Mouse (Mus musculus) T-helper 2 cell (primary cell): ENCODE measurements around the gene Rlbp1.

Source experiments
- in situ Hi-C: fragments of 300-600 bp; cut with MboI, MseI; formaldehyde crosslinking; loops from one replicate; pipeline ENCODE4 v1.15.1; 2025; ENCODE audit warnings: high pct_unique_total_duplicates

Rlbp1 gene

DNA sequence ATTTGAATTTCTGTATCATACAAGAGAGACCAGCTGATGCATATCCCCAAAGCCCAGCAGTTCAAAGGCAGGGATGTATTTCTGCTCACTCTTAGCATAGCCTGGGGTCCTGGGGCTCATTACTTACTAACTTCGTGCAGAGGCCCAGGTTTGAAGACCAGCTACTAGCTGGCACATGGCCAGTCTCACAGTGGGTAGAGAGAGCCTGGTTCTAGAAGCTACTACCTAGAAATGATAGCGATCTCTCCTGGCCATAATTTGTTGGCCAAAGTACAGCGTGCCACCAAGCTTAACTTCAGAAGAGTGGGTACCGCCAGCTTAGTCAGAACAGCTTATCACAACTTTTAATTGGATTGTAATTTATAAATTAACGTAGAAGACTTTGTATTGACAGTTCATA, 58.1 kb downstream of the Rlbp1 start:
- in situ Hi-C loops, result no loop called here
